Mouse (Mus musculus) left cerebral cortex, postnatal 10 days (tissue): Measurements from ENCODE around the gene Epha8. TPM values are rescaled to one million over a fixed set of nuclear protein-coding genes. Genes with fewer than 3 reads are reported as not detected.

ENCODE experiments used
- DNase-seq, 2 experiments: peaks; one replicate each; pipeline ENCODE4 v3.0.0; 2021 to 2022; ENCODE audit warnings: low spot score in 2 of 2, mixed read lengths in 1 of 2; ENCODE audit errors: extremely low spot score in 1 of 2
- intact Hi-C: fragments of 180-260 bp; cut with DNase I; formaldehyde crosslinking; loops from one replicate; pipeline ENCODE4 v1.15.1; 2025
- total RNA-seq, 2 experiments: library from RNA; stranded (reverse); gene quantifications; 2 replicates each; pipeline ENCODE4 v1.2.3; 2021

The Epha8 gene
- total RNA-seq, 2 experiments from 2014 or later, result 13.5 to 15.0 TPM

GRCm38 (mm10) chr4:136887714-136888113, 68.9 kb downstream of the Epha8 start:
- no peak for DNase-seq
- intact Hi-C loops, result no loop called here

- intact Hi-C loops, result no loop called here
- DNase-seq, result peak in 1 of 2 experiments; percentile 31
These were observed 70.5 kb downstream of the Epha8 start, which contains the start of gene C1qb for GRCm38 (mm10) chr4:136886101-136886500. Gene C1qb (minus strand): TSS chr4:136886187.

Other genes with a start within 250 kb of the Epha8 start
- gene Ephb2, start 120.8 kb downstream of the Epha8 start, total RNA-seq, result 10 to 100 TPM; 45.5 to 46.0 TPM
- gene C1qb, start 70.6 kb downstream of the Epha8 start, total RNA-seq, result 10 to 100 TPM; 32.0 to 36.7 TPM
- 10 to 100 TPM; 30.0 to 36.2 TPM for gene C1qc, start 63.8 kb downstream of the Epha8 start, total RNA-seq
- gene C1qa, start 58.0 kb downstream of the Epha8 start, total RNA-seq, result 10 to 100 TPM; 29.6 to 38.8 TPM
- 1 to 10 TPM; 6.6 to 7.2 TPM for gene Zbtb40, start 92.0 kb upstream of the Epha8 start, total RNA-seq